Mouse (Mus musculus) ZHBTc4 (cell line): ENCODE results near the gene Gm14139.
"Not testable (repeated sequence)": the region's sequence is repeated elsewhere in the genome, so short reads cannot be mapped to it uniquely, and the experiment has no call there.

ENCODE experiments used
- DNase-seq: peaks from one replicate; pipeline ENCODE4 v3.0.0-alpha.2; 2011; ENCODE audit warnings: low read depth, low spot score

The Gm14139 gene

DNA sequence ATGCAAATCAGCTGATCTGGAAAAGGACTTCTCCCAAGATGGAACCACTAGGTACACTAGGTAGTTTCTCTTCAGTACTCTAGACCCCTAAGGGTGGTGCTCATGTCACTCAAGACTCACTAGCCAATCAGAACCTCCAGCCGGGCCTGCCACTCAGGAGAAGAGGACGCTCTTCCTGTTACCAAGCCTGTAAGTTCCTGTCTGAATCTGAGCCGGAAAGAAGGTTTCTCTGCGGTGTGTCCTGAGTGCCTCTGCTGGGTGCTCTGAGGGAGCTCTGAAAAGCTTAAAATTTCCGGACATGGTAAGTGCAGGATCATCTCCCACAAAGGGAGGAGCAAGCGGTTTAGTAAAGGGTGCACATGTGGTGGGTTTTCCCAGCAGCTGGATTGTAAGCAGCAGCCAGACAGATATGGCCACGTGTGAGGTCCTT lies at the start of gene Gm14139:
Gene Gm14139 (plus strand): TSS at position 186 of the 430 bp plus-strand sequence.
- peak; percentile 92 for DNase-seq

DNA sequence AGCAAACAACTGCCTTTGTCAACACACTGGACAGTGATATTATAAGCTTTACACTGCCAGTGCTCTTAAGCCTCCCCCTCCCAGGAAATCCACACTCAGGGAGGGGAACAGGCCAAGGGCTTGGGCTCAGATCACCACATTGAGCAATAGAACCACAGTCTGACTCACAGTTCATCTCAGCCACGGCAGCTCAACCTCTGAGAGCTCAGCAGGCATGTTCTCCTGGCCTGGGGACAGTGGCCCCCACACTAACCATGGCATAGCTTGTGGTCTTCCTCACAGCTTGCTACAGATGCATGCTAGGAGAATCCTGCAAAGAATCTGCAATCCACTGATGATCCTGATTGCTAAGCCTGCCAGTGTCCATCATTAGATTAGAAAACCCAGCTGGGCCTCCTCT lies 49.6 kb upstream of the Gm14139 start:
- not testable (repeated sequence) for DNase-seq

DNA sequence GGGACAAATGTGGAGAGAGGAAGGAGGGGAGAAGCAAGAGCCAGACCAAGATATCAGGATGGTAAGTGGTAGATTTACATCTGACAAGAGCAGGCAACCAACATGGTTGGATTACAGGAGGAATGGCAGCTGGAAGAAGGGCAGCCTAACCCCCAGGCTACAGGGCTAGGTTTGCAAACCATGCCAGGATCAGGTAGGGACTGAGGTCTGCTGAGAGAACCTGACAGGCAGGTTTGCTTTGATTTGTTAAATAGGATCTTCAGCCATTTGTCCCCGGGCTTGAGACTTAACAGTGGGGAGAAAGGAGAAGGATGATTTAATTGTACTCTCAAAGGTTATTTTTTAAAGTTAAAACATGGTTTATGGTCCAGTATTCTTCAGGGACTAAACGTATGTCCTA lies 48.8 kb upstream of the Gm14139 start:
- no peak for DNase-seq

DNA sequence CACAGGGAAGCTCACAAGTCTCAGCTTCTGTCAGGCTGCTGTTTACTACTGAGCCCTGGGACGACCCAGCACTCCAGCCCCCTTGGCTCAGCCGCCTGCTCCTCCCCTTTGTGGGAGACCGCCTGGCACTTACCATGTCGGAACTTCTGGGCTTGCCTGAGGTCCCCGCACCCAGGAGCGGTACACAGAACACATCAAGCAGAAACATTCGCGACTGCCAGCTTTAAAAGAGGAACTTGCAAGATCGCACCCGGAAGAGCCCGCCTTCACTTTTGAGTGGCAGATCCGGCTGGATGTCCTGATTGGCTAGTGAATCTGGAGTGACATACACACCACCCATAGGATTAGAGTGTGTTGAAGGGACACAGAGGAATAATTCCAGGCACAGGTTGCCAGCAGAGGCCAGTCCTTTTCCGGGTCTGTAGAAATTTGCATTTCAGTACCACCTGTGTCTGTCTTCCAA lies 45.1 kb upstream of the Gm14139 start, which contains the start of gene Zfp120:
Gene Zfp120 (minus strand): TSS at position 274 of the 463 bp plus-strand sequence.
- DNase-seq, result peak; percentile 93

DNA sequence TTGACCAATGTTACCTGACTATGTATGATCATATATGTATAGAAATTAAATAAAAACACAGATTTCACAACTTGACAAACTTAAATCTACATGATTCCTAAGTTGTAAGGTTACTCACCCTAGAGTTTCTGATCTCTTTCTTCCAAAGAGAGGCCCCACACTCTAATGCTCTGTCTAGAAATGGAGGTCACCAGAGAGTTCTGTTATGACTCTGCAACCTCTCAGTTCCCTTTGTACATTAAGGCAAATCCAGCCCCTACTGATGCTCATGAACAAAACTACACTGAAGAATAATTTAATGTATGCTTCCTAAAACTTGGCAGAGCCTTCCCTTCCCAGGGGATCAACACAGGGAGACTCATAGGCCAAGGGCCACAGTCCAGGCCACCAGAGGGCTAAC lies 14.9 kb upstream of the Gm14139 start:
- DNase-seq, result no peak

DNA sequence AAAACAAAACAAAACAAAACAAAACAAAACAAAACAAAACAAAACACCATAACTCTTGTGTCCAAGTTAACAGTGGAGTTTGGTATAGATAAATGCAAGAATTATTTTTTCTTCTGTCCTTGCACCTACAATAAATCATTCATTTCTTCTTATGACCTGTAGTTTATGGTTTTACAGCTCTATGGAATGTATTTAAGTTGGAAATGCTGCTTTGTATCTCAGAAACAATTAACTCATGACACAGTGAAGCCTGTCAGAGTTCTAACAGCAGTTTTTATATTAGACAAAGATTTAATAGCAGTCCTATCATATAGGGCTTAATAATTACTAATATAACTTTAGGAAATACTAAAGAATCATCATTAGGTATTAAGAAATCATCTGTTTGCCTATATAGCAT lies 7.7 kb upstream of the Gm14139 start:
- no peak for DNase-seq

DNA sequence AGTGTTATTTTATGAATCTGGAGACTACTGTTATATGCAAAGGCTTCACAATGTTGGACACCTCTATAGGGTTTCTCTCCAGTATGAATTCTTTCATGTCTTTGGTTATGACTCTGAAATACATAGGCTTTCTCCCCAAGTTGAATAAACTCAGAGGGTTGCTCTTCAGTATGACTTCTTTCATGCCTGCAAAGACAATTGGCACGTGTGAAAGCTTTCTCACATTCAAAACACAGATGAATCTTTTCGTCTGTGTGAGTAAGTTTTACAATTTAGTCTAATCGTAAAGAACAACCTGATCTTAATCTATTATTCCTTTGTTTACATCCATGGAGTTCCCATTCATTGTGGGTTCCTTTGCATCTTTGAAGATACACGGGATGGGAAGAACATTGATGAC lies 2.0 kb upstream of the Gm14139 start, which contains the start of gene Gm10770:
Gene Gm10770 (minus strand): TSS at position 101 of the 400 bp plus-strand sequence.
- not testable (repeated sequence) for DNase-seq

DNA sequence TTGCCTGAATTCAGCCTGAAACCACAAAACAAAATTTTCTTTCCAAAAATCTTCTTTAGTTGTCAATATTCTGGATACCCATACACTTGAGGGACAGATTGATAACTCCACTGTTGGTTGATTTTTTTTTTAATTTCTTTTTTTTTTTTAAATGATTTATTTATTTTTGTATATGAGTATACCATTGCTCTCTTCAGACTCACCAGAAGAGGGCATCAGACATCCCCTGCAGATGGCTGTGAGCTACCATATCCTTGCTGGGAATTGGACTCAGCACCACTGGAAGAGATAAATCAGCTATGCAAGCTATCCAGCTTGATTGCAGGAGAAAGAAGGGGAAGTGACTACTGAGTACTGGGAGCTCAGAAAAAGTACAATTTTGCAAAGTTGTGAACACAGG lies 509 bp upstream of the Gm14139 start:
- DNase-seq, result not testable (repeated sequence)

DNA sequence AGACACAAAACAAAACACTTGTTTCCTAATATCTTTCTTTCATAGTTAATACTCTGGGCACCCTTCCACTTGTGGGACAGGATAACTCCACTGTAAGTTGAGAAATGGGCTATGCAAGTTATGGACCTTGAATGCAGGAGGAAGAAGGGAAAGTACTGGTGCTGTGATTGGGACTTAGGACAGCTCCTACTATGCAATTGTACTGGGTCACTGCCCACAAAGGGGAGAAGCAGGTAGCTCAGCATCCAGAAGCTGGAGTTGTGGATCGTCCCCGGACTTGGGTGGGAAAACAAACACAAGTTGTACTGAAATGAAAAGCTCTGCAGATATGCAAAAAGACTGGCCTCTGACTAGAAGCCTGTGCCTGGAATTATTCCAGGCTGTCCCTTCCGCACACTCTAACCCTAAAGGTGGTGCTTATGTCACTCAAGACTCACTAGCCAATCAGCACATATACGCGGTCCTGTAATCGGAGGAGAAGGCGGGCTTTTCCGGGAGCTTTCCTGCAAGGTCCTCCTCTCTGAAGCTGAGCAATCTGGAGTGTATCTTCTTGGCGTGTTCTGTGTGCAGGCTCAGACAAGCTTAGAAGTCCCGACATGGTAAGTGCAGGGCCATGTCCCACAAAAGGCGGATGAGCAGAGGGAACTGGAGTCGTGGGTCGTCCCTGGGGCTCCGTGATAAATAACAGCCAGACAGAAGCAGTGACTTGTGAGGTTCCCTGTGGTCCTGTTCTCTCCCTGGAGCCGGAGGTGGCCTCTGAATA lies 36.2 kb downstream of the Gm14139 start, which contains the start of gene Zfp937:
Gene Zfp937 (plus strand): TSS at position 474 of the 763 bp plus-strand sequence.
- peak; percentile 68 for DNase-seq

DNA sequence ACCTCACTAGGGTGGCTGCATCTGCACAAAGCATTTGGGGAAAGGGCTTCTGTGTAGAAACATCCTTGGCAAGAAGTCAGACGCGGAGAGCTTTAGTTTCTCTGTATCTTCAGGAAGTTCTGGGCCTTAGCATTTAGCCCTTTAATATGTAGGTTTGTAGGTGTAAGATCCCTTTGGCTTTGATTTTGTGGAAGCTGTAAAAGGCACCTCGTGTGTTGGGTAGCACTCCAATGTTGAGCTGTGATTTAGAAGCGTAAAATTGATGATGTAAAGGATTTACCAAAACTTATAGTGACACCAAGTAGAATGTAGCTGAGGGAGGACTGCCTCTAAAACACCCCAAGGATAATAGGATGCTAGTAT lies 36.8 kb downstream of the Gm14139 start:
- not testable (repeated sequence) for DNase-seq

DNA sequence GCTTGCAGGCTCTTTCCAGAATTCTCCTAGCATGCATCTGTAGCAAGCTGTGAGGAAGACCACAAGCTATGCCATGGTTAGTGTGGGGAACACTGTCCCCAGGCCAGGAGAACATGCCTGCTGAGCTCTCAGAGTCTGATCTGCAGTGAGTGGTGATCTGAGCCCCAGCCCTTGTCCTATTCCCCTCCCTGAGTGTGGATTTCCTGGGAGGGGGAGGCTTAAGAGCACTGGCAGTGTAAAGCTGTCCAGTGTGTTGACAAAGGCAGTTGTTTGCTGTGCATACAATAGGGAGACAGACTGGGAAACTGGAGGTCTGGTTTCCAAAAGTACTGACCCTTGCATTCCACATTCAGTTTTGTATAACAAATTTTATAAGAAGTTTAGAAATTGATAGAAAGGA lies 41.7 kb downstream of the Gm14139 start:
- not testable (repeated sequence) for DNase-seq
